Mouse (Mus musculus): ENCODE measurements around the gene Ctdspl. TPM values are rescaled to one million over a fixed set of nuclear protein-coding genes. Genes with fewer than 3 reads are reported as not detected.

The Ctdspl gene
- polyA plus RNA-seq, 1 experiment from 2014 or later = 8.1 TPM

- H3K36me3 ChIP-seq (ENCODE audit: control insufficient read depth, insufficient read depth) = no peaks in the 10 kb centered on the region
- H3K4me3 ChIP-seq (ENCODE audit: low read length) = no peak overlapping the region
- no peak for ATAC-seq (replicated peaks; ENCODE audit: extremely low read depth, insufficient read depth, low FRiP score)
- 0 out of 2 replicates have a peak overlapping the region, but pooled peaks have one; percentile 31 for H3K9ac ChIP-seq (ENCODE audit: low read length)
- 32% methylated on average over 12 of the region's 12 CpGs for whole genome bisulfite sequencing
- H3K4me2 ChIP-seq (ENCODE audit: low read depth, low read length) = peak overlapping the region; percentile 10
- H3K27me3 ChIP-seq (ENCODE audit: control insufficient read depth, insufficient read depth, low read length) = no peaks in the 10 kb centered on the region
- H3K9me3 ChIP-seq (replicated peaks; ENCODE audit: control insufficient read depth, low read length) = no peaks in the 10 kb centered on the region
- peaks cover 38% of the 10 kb centered on the region for H3K4me1 ChIP-seq (ENCODE audit: control insufficient read depth, insufficient read depth, low read length)
- H3K27ac ChIP-seq (ENCODE audit: low read length) = peak overlapping the region; percentile 51
Observed at GRCm38 (mm10) chr9:118994524-118995227, 68.4 kb downstream of the Ctdspl start.

GRCm38 (mm10) chr9:118995539-118995938, 69.3 kb downstream of the Ctdspl start:
- Histone ChIP-seq H3K4me2 (ENCODE audit: low read depth, low read length) (no peak overlapping the region), H3K4me3 (ENCODE audit: low read length) (no peak overlapping the region), H3K36me3 (ENCODE audit: control insufficient read depth, insufficient read depth) (no peaks in the 10 kb centered on the region), H3K4me1 (ENCODE audit: control insufficient read depth, insufficient read depth, low read length) (peaks cover 36% of the 10 kb centered on the region), H3K27me3 (ENCODE audit: control insufficient read depth, insufficient read depth, low read length) (no peaks in the 10 kb centered on the region), H3K27ac (ENCODE audit: low read length) (no peak overlapping the region; the same call in 1 of the 2 replicates), H3K9me3 (replicated peaks; ENCODE audit: control insufficient read depth, low read length) (no peaks in the 10 kb centered on the region), H3K9ac (ENCODE audit: low read length) (0 out of 2 replicates have a peak overlapping the region, but pooled peaks have one; percentile 17)
- WGBS = 85% methylated on average over 6 of the region's 6 CpGs
- ATAC-seq (replicated peaks; ENCODE audit: extremely low read depth, insufficient read depth, low FRiP score) = no peak

GRCm38 (mm10) chr9:118997241-118997640, 71.0 kb downstream of the Ctdspl start:
- Histone ChIP-seq H3K27ac (ENCODE audit: low read length) (no peak overlapping the region), H3K4me2 (ENCODE audit: low read depth, low read length) (no peak overlapping the region), H3K9ac (ENCODE audit: low read length) (no peak overlapping the region), H3K36me3 (ENCODE audit: control insufficient read depth, insufficient read depth) (no peaks in the 10 kb centered on the region), H3K27me3 (ENCODE audit: control insufficient read depth, insufficient read depth, low read length) (no peaks in the 10 kb centered on the region), H3K4me3 (ENCODE audit: low read length) (no peak overlapping the region), H3K9me3 (replicated peaks; ENCODE audit: control insufficient read depth, low read length) (no peaks in the 10 kb centered on the region), H3K4me1 (ENCODE audit: control insufficient read depth, insufficient read depth, low read length) (peaks cover 36% of the 10 kb centered on the region)
- 90% methylated on average over 6 of the region's 6 CpGs for WGBS
- no peak for ATAC-seq (replicated peaks; ENCODE audit: extremely low read depth, insufficient read depth, low FRiP score)

GRCm38 (mm10) chr9:119000196-119000595, 73.9 kb downstream of the Ctdspl start:
- H3K4me1 ChIP-seq (ENCODE audit: control insufficient read depth, insufficient read depth, low read length) = peaks cover 40% of the 10 kb centered on the region
- H3K4me2 ChIP-seq (ENCODE audit: low read depth, low read length) = no peak overlapping the region
- H3K4me3 ChIP-seq (ENCODE audit: low read length) = no peak overlapping the region
- H3K27me3 ChIP-seq (ENCODE audit: control insufficient read depth, insufficient read depth, low read length) = no peaks in the 10 kb centered on the region
- ATAC-seq (replicated peaks; ENCODE audit: extremely low read depth, insufficient read depth, low FRiP score) = no peak
- no peaks in the 10 kb centered on the region for H3K36me3 ChIP-seq (ENCODE audit: control insufficient read depth, insufficient read depth)
- no peak overlapping the region for H3K9ac ChIP-seq (ENCODE audit: low read length)
- 64% methylated on average over 6 of the region's 6 CpGs for WGBS
- no peaks in the 10 kb centered on the region for H3K9me3 ChIP-seq (replicated peaks; ENCODE audit: control insufficient read depth, low read length)
- H3K27ac ChIP-seq (ENCODE audit: low read length) = no peak overlapping the region

GRCm38 (mm10) chr9:119002267-119002666, 76.0 kb downstream of the Ctdspl start:
- H3K27ac ChIP-seq (ENCODE audit: low read length) = peak overlapping the region; percentile 66
- H3K36me3 ChIP-seq (ENCODE audit: control insufficient read depth, insufficient read depth) = no peaks in the 10 kb centered on the region
- H3K27me3 ChIP-seq (ENCODE audit: control insufficient read depth, insufficient read depth, low read length) = no peaks in the 10 kb centered on the region
- peak overlapping the region; percentile 28 for H3K9ac ChIP-seq (ENCODE audit: low read length)
- H3K4me2 ChIP-seq (ENCODE audit: low read depth, low read length) = peak overlapping the region; percentile 61
- WGBS = 9% methylated on average over 17 of the region's 17 CpGs
- H3K4me1 ChIP-seq (ENCODE audit: control insufficient read depth, insufficient read depth, low read length) = peaks cover 36% of the 10 kb centered on the region
- no peaks in the 10 kb centered on the region for H3K9me3 ChIP-seq (replicated peaks; ENCODE audit: control insufficient read depth, low read length)
- peak overlapping the region; percentile 20 for H3K4me3 ChIP-seq (ENCODE audit: low read length)
- ATAC-seq (replicated peaks; ENCODE audit: extremely low read depth, insufficient read depth, low FRiP score) = peak; percentile 77

GRCm38 (mm10) chr9:119003990-119004702, 77.9 kb downstream of the Ctdspl start:
- 0 out of 2 replicates have a peak, but pooled peaks have one; percentile 35 for ATAC-seq (replicated peaks; ENCODE audit: extremely low read depth, insufficient read depth, low FRiP score)
- H3K9ac ChIP-seq (ENCODE audit: low read length) = peak overlapping the region; percentile 26; the same call in 1 of the 2 replicates
- H3K36me3 ChIP-seq (ENCODE audit: control insufficient read depth, insufficient read depth) = no peaks in the 10 kb centered on the region
- H3K4me2 ChIP-seq (ENCODE audit: low read depth, low read length) = peak overlapping the region; percentile 38
- H3K27me3 ChIP-seq (ENCODE audit: control insufficient read depth, insufficient read depth, low read length) = no peaks in the 10 kb centered on the region
- peak overlapping the region; percentile 7; the same call in 1 of the 2 replicates for H3K4me3 ChIP-seq (ENCODE audit: low read length)
- no peaks in the 10 kb centered on the region for H3K9me3 ChIP-seq (replicated peaks; ENCODE audit: control insufficient read depth, low read length)
- peak overlapping the region; percentile 49 for H3K27ac ChIP-seq (ENCODE audit: low read length)
- WGBS = 49% methylated on average over 23 of the region's 23 CpGs
- peaks cover 39% of the 10 kb centered on the region for H3K4me1 ChIP-seq (ENCODE audit: control insufficient read depth, insufficient read depth, low read length)

GRCm38 (mm10) chr9:119004703-119005076, 78.4 kb downstream of the Ctdspl start:
- H3K27me3 ChIP-seq (ENCODE audit: control insufficient read depth, insufficient read depth, low read length) = no peaks in the 10 kb centered on the region
- peak overlapping the region; percentile 49 for H3K27ac ChIP-seq (ENCODE audit: low read length)
- no peak overlapping the region for H3K4me3 ChIP-seq (ENCODE audit: low read length)
- no peaks in the 10 kb centered on the region for H3K36me3 ChIP-seq (ENCODE audit: control insufficient read depth, insufficient read depth)
- H3K9me3 ChIP-seq (replicated peaks; ENCODE audit: control insufficient read depth, low read length) = no peaks in the 10 kb centered on the region
- peaks cover 42% of the 10 kb centered on the region for H3K4me1 ChIP-seq (ENCODE audit: control insufficient read depth, insufficient read depth, low read length)
- 0 out of 2 replicates have a peak overlapping the region, but pooled peaks have one; percentile 42 for H3K9ac ChIP-seq (ENCODE audit: low read length)
- no peak for ATAC-seq (replicated peaks; ENCODE audit: extremely low read depth, insufficient read depth, low FRiP score)
- whole genome bisulfite sequencing = 85% methylated on average over 16 of the region's 16 CpGs
- peak overlapping the region; percentile 38 for H3K4me2 ChIP-seq (ENCODE audit: low read depth, low read length)

GRCm38 (mm10) chr9:119005303-119006029, 79.2 kb downstream of the Ctdspl start:
- no peak for ATAC-seq (replicated peaks; ENCODE audit: extremely low read depth, insufficient read depth, low FRiP score)
- no peak overlapping the region for H3K9ac ChIP-seq (ENCODE audit: low read length)
- H3K27ac ChIP-seq (ENCODE audit: low read length) = no peak overlapping the region
- H3K9me3 ChIP-seq (replicated peaks; ENCODE audit: control insufficient read depth, low read length) = no peaks in the 10 kb centered on the region
- H3K4me2 ChIP-seq (ENCODE audit: low read depth, low read length) = no peak overlapping the region
- no peak overlapping the region for H3K4me3 ChIP-seq (ENCODE audit: low read length)
- peaks cover 41% of the 10 kb centered on the region for H3K4me1 ChIP-seq (ENCODE audit: control insufficient read depth, insufficient read depth, low read length)
- H3K27me3 ChIP-seq (ENCODE audit: control insufficient read depth, insufficient read depth, low read length) = no peaks in the 10 kb centered on the region
- H3K36me3 ChIP-seq (ENCODE audit: control insufficient read depth, insufficient read depth) = no peaks in the 10 kb centered on the region
- 87% methylated on average over 15 of the region's 15 CpGs for WGBS
